Mouse (Mus musculus) bone marrow macrophage, adult 2 months (primary cell): Measurements from ENCODE around the gene Smim20.

Experiments
- CTCF ChIP-seq: IDR thresholded peaks from 2 replicates; pipeline ENCODE4 v1.5.1; 2012; ENCODE audit warnings: low read depth, mild to moderate bottlenecking, low read length, moderate library complexity
- POLR2A ChIP-seq: IDR thresholded peaks from 2 replicates; pipeline ENCODE4 v1.6.1; 2012; ENCODE audit warnings: mild to moderate bottlenecking, low read depth, low read length, borderline replicate concordance

- TF ChIP-seq CTCF (no peak), POLR2A (no peak)
Measured at GRCm38 (mm10) chr5:53242865-53243499, 23.9 kb upstream of the Smim20 start.
